Mouse (Mus musculus): ENCODE measurements around the gene Myo1e. TPM values are rescaled to one million over a fixed set of nuclear protein-coding genes. Genes with fewer than 3 reads are reported as not detected.

The Myo1e gene
- polyA plus RNA-seq, 1 experiment from 2014 or later, result 11.0 TPM

- Histone ChIP-seq H3K4me3 (no peak overlapping the region), H3K4me2 (replicated peaks) (no peak overlapping the region), H3K4me1 (0 out of 2 replicates have a peak, but pooled peaks cover 3% of the 10 kb centered on the region), H3K27ac (replicated peaks) (no peak overlapping the region), H3K9ac (replicated peaks) (no peak overlapping the region), H3K9me3 (no peaks in the 10 kb centered on the region), H3K27me3 (no peaks in the 10 kb centered on the region), H3K36me3 (peaks cover 4% of the 10 kb centered on the region; the same call in 1 of the 2 replicates)
- ATAC-seq (ENCODE audit: low FRiP score, low read depth), result no peak
- WGBS, result 88% methylated on average over 8 of the region's 8 CpGs
These were observed 97.8 kb downstream of the Myo1e start for GRCm38 (mm10) chr9:70304901-70305300.

DNA sequence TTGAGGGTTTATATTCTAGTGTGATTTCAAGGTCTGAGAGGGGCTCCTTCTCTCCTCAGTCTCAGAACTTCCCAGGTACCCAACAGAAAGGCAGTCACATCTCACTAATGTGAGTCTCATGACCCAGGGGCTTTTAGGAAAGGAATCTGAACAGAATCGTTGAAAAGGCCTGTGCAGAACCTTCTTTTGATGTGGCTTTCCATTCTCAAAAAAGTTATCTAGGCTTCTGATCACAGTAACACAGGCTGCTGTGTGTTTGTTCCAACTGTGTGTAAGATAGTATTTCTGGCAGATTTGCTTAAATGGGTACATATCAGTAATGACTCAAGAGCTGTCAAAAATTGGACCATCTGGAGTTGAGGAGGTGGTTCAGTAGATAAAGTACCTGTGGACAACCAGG lies 102.9 kb downstream of the Myo1e start:
- H3K9me3 ChIP-seq, result no peaks in the 10 kb centered on the region
- H3K4me2 ChIP-seq (replicated peaks), result no peak overlapping the region
- no peak overlapping the region for H3K4me3 ChIP-seq
- WGBS, result 84% methylated on average over 1 of the region's 1 CpGs
- H3K9ac ChIP-seq (replicated peaks), result no peak overlapping the region
- no peak overlapping the region for H3K27ac ChIP-seq (replicated peaks)
- H3K27me3 ChIP-seq, result no peaks in the 10 kb centered on the region
- no peaks in the 10 kb centered on the region for H3K36me3 ChIP-seq
- H3K4me1 ChIP-seq, result peaks cover 4% of the 10 kb centered on the region; the same call in 1 of the 2 replicates
- ATAC-seq (ENCODE audit: low FRiP score, low read depth), result no peak

DNA sequence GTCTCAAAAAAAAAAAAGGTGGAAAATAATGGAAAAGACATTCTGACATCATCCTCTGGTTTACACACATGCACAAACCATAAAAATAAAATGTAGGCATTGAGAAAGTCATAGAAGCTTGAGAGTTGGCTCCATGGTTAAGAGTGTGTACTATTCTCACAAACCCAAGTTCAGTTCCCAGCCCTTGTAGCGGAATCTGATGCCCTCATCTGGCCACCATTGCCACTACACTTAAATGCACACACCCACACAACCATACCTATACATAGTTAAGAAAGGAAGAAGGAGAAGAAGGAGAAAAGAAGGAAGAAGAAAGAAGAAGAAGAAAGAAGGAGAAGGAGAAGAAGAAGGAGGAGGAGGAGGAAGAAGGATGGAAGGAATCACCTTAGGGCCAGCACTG lies 106.9 kb downstream of the Myo1e start:
- 96% methylated on average over 1 of the region's 1 CpGs for WGBS
- peaks cover 6% of the 10 kb centered on the region; the same call in 1 of the 2 replicates for H3K4me1 ChIP-seq

DNA sequence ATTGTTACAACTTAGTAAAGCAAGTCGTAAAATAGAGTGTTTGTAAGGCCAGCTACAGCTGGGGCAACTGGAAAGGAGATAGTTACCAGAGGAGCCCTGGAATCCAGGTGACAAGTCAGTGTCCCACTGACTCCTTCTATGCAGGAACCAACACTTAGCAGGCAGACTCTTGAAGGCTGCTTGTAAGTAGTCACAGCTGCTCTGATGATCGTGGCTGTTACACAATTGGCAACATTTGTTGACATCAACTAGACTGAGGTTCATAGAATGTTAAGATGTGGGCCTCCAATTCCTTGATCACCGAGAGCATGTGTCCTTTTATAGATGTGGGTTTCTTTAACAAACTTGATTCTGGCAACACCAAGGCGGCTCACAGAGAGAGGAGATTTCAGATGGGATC lies 108.0 kb downstream of the Myo1e start:
- Histone ChIP-seq H3K27ac (replicated peaks) (no peak overlapping the region), H3K27me3 (no peaks in the 10 kb centered on the region), H3K36me3 (no peaks in the 10 kb centered on the region), H3K9ac (replicated peaks) (no peak overlapping the region), H3K4me3 (no peak overlapping the region), H3K4me1 (peaks cover 6% of the 10 kb centered on the region; the same call in 1 of the 2 replicates), H3K9me3 (no peaks in the 10 kb centered on the region), H3K4me2 (replicated peaks) (no peak overlapping the region)
- WGBS, result 53% methylated on average over 4 of the region's 4 CpGs
- ATAC-seq (ENCODE audit: low FRiP score, low read depth), result no peak

More for the DNA sequence above, 106.9 kb downstream of the Myo1e start:
- no peak for ATAC-seq (ENCODE audit: low FRiP score, low read depth)
- no peaks in the 10 kb centered on the region for H3K27me3 ChIP-seq
- H3K4me2 ChIP-seq (replicated peaks), result no peak overlapping the region
- no peaks in the 10 kb centered on the region for H3K9me3 ChIP-seq
- no peaks in the 10 kb centered on the region for H3K36me3 ChIP-seq
- H3K27ac ChIP-seq (replicated peaks), result no peak overlapping the region
- H3K9ac ChIP-seq (replicated peaks), result no peak overlapping the region
- H3K4me3 ChIP-seq, result no peak overlapping the region

DNA sequence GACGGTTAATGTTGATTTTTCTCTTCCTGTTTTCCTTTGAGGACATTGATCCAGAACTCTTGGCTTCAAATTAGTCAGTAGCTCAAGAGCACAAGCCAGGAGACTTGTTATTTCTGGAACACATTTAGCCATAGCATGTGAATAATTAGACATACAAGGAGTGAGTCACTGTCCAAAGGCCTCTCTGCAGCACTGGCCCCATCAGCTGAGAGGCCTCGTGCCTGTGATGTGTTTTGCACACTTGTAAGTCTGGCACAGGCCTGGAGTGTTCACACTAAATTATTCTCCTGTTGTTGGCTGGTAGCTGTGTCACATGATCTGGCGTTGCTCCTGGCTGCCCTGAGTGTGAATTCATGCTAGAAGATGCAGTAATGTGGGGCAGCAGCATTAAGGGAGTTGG lies 111.5 kb downstream of the Myo1e start:
- no peak overlapping the region for H3K4me2 ChIP-seq (replicated peaks)
- H3K4me3 ChIP-seq, result no peak overlapping the region
- no peaks in the 10 kb centered on the region for H3K27me3 ChIP-seq
- no peak for ATAC-seq (ENCODE audit: low FRiP score, low read depth)
- no peaks in the 10 kb centered on the region for H3K36me3 ChIP-seq
- peaks cover 6% of the 10 kb centered on the region; the same call in 1 of the 2 replicates for H3K4me1 ChIP-seq
- H3K27ac ChIP-seq (replicated peaks), result no peak overlapping the region
- H3K9me3 ChIP-seq, result no peaks in the 10 kb centered on the region
- H3K9ac ChIP-seq (replicated peaks), result no peak overlapping the region
- WGBS, result 65% methylated on average over 3 of the region's 3 CpGs

GRCm38 (mm10) chr9:70324336-70324735 lies 117.2 kb downstream of the Myo1e start:
- Histone ChIP-seq H3K36me3 (peaks cover 3% of the 10 kb centered on the region; the same call in 1 of the 2 replicates), H3K4me1 (no peaks in the 10 kb centered on the region), H3K9me3 (no peaks in the 10 kb centered on the region), H3K27me3 (no peaks in the 10 kb centered on the region), H3K27ac (replicated peaks) (no peak overlapping the region), H3K4me3 (no peak overlapping the region), H3K4me2 (replicated peaks) (no peak overlapping the region), H3K9ac (replicated peaks) (no peak overlapping the region)
- ATAC-seq (ENCODE audit: low FRiP score, low read depth), result no peak
- 86% methylated on average over 4 of the region's 4 CpGs for WGBS

DNA sequence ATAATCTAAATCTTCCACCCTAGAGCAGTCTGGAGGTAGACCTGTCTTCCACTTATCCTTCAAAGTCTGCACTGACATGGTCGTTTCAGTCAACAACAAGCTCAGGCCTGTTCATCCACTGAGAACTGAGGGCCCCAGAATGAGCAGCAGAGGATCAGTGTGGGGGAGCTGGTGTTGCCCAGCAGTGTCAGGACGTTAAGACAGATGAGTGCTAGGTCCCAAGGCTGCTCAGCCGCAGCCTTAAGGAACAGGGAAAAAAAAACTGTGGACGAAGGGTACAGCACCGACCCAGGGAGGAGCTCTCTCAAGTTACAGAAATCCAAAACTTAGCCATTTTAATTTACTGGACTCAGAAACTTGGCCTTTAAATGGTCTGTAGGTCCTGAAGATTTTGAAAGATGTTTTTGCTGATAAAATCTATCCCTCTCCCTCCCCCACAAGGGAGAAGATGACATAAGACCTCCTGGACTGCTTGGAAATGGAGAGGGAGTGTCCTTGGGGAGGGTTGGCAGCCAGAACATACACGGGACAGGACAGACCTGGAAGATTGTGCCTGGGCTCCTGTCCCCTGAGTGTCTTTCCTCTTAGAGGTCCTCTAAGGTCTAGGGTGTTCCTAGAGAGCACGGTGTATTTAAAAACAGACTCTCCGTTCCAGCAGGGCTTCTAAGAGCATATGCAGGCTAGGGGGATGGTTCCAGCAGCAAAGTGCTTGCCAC lies 118.9 kb downstream of the Myo1e start:
- H3K4me3 ChIP-seq, result no peak overlapping the region
- H3K27me3 ChIP-seq, result no peaks in the 10 kb centered on the region
- no peak overlapping the region for H3K4me2 ChIP-seq (replicated peaks)
- no peak for ATAC-seq (ENCODE audit: low FRiP score, low read depth)
- H3K36me3 ChIP-seq, result peaks cover 3% of the 10 kb centered on the region; the same call in 1 of the 2 replicates
- no peak overlapping the region for H3K27ac ChIP-seq (replicated peaks)
- H3K9ac ChIP-seq (replicated peaks), result no peak overlapping the region
- no peaks in the 10 kb centered on the region for H3K9me3 ChIP-seq
- 79% methylated on average over 8 of the region's 8 CpGs for WGBS
- no peaks in the 10 kb centered on the region for H3K4me1 ChIP-seq

- no peak for ATAC-seq (ENCODE audit: low FRiP score, low read depth)
- Histone ChIP-seq H3K36me3 (peaks cover 3% of the 10 kb centered on the region; the same call in 1 of the 2 replicates), H3K9ac (replicated peaks) (no peak overlapping the region), H3K27me3 (no peaks in the 10 kb centered on the region), H3K27ac (replicated peaks) (no peak overlapping the region), H3K9me3 (no peaks in the 10 kb centered on the region), H3K4me1 (no peaks in the 10 kb centered on the region), H3K4me3 (no peak overlapping the region), H3K4me2 (replicated peaks) (no peak overlapping the region)
- WGBS, result 86% methylated on average over 5 of the region's 5 CpGs
These were observed 121.2 kb downstream of the Myo1e start for GRCm38 (mm10) chr9:70328193-70328841.

DNA sequence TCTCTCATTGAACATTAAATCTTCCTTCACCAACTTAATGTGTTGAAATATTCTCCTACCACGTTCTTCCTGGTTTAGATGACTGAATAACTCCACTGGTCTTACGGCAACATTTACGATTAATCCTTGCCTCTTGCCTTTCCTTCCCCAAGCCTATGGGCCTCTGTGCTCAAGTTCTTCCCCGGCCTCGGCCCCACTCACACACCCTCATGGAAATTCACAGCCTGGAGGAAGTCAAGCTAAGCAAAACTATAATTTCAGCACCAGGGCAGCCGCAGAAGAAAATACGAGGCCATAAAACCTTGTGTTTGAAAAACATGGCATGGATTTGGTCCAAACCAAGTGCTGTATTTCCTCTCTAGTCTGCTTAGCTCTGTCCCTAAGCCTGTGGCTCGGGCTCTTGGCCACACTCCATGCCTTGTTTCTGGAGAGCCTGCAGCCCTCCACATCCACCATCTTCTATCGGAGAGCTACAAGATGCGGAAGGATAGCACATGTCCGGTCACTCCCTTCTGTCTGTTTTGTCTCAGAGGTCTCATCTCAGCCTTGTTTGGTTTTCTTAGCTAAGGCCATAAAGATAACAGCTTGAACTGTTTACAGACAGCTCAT lies 124.7 kb downstream of the Myo1e start:
- H3K36me3 ChIP-seq, result peaks cover 3% of the 10 kb centered on the region; the same call in 1 of the 2 replicates
- H3K9me3 ChIP-seq, result no peaks in the 10 kb centered on the region
- no peak overlapping the region for H3K9ac ChIP-seq (replicated peaks)
- no peak overlapping the region for H3K27ac ChIP-seq (replicated peaks)
- ATAC-seq (ENCODE audit: low FRiP score, low read depth), result no peak
- H3K4me1 ChIP-seq, result no peaks in the 10 kb centered on the region
- H3K4me2 ChIP-seq (replicated peaks), result no peak overlapping the region
- H3K27me3 ChIP-seq, result no peaks in the 10 kb centered on the region
- no peak overlapping the region for H3K4me3 ChIP-seq
- WGBS, result 91% methylated on average over 11 of the region's 11 CpGs

DNA sequence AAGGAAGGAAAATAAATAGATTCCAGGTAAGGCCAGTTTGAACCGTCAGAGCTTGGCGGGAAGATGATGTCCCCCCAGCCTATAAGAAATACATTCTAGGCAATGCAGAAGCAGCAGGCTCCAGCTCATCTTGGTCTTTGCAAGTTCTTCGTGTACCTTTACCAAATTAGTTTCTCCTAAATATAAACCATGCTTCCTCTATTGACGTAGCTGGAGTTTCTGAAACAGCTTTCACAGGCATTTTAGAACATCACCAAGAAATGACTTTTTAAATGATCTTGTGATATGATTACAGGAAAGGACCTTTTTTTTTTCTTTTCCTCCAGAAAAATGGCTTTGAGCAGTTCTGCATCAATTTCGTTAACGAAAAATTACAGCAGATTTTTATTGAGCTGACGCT lies 131.2 kb downstream of the Myo1e start:
- H3K27me3 ChIP-seq, result no peaks in the 10 kb centered on the region
- peaks cover 14% of the 10 kb centered on the region for H3K36me3 ChIP-seq
- 92% methylated on average over 7 of the region's 7 CpGs for WGBS
- ATAC-seq (ENCODE audit: low FRiP score, low read depth), result no peak
- no peak overlapping the region for H3K4me3 ChIP-seq
- H3K27ac ChIP-seq (replicated peaks), result no peak overlapping the region
- no peak overlapping the region for H3K4me2 ChIP-seq (replicated peaks)
- no peak overlapping the region for H3K9ac ChIP-seq (replicated peaks)
- H3K4me1 ChIP-seq, result no peaks in the 10 kb centered on the region
- H3K9me3 ChIP-seq, result no peaks in the 10 kb centered on the region

DNA sequence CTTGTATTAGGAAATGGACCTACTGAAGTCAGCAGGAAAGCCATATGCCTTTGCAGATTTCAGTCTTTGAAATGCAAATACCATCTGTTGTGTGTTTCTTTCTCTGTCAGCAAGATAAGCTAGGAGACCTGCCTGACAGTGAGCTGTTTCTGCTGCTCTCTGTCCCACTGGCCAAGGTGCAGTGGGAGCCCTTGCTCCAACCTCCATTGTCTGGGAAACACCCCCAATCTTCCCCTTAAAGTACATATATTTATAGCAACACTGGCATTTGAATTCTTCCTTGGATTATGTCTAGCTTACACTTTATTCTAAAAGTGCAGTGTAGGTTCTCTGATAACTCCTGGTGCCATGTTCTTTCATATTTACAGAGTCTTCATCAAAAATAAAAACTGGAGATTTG lies 131.7 kb downstream of the Myo1e start:
- Histone ChIP-seq H3K9me3 (no peaks in the 10 kb centered on the region), H3K36me3 (peaks cover 14% of the 10 kb centered on the region), H3K4me3 (no peak overlapping the region), H3K4me2 (replicated peaks) (no peak overlapping the region), H3K9ac (replicated peaks) (no peak overlapping the region), H3K27me3 (no peaks in the 10 kb centered on the region), H3K27ac (replicated peaks) (no peak overlapping the region), H3K4me1 (no peaks in the 10 kb centered on the region)
- ATAC-seq (ENCODE audit: low FRiP score, low read depth), result no peak

DNA sequence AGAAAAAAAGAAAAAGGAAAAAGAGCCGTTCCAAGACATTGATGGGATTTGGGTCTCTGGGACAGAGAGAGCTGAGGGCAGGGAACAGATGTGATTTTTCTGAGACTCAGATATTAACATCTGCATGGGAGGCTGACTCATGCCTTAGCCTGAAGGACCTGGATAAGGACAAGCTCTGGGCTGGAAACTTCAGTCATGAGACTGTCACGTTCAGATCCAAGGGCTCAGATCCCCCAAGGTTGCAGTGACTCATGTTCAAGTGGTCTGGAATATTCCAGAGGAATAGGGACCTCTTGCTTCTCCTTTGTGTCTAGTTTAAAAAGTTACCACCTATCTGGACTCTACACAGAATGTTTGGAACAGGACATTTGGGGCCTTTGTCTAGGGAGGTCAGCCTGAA lies 142.1 kb downstream of the Myo1e start:
- Histone ChIP-seq H3K27me3 (no peaks in the 10 kb centered on the region), H3K27ac (replicated peaks) (no peak overlapping the region), H3K36me3 (peaks cover 5% of the 10 kb centered on the region; the same call in 1 of the 2 replicates), H3K9me3 (no peaks in the 10 kb centered on the region), H3K4me1 (no peaks in the 10 kb centered on the region), H3K4me3 (no peak overlapping the region), H3K4me2 (replicated peaks) (no peak overlapping the region), H3K9ac (replicated peaks) (no peak overlapping the region)
- ATAC-seq (ENCODE audit: low FRiP score, low read depth), result no peak
- WGBS, result 94% methylated on average over 2 of the region's 2 CpGs
